Mouse (Mus musculus) small intestine, adult 2 months (tissue): ENCODE results near the gene Lrrc74a.

ENCODE experiments used
- CTCF ChIP-seq: fragments of 200-500 bp; IDR thresholded peaks from 2 replicates; pipeline ENCODE4 v1.5.1; 2012; ENCODE audit warnings: low read depth, mild to moderate bottlenecking, control low read depth, inconsistent platforms, low read length, moderate library complexity, mixed read lengths; ENCODE audit not compliant: insufficient replicate concordance, insufficient read length; ENCODE audit errors: extremely low read depth
- POLR2A ChIP-seq: fragments of 200-500 bp; IDR thresholded peaks from 2 replicates; pipeline ENCODE4 v1.6.1; 2012; ENCODE audit warnings: low read depth, mild to moderate bottlenecking, control low read depth, inconsistent platforms, low read length, moderate library complexity

DNA sequence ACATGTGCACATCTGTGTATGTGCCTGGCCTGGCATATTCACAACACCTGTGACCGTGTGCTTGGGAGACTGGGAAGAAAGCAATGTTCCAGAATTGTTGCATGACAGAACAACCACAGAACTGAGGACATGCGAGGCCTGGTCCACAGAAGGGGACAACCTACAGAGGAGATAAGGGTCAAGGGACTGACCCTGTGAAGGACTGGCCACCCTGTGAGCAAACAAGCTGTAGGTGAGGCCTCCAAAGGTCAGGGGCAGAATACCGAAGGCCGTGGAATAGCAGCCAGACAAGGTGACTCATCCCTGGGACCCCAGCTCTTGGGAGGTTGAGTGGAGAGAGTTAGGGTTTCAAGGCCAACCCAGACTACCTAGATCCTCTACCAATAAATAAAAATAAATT lies 63.6 kb downstream of the Lrrc74a start:
- TF ChIP-seq CTCF (no peak), POLR2A (no peak)
